Mouse (Mus musculus): Measurements from ENCODE around the gene Scgb2b27.
"Not testable (repeated sequence)": the region's sequence is repeated elsewhere in the genome, so short reads cannot be mapped to it uniquely, and the experiment has no call there.

DNA sequence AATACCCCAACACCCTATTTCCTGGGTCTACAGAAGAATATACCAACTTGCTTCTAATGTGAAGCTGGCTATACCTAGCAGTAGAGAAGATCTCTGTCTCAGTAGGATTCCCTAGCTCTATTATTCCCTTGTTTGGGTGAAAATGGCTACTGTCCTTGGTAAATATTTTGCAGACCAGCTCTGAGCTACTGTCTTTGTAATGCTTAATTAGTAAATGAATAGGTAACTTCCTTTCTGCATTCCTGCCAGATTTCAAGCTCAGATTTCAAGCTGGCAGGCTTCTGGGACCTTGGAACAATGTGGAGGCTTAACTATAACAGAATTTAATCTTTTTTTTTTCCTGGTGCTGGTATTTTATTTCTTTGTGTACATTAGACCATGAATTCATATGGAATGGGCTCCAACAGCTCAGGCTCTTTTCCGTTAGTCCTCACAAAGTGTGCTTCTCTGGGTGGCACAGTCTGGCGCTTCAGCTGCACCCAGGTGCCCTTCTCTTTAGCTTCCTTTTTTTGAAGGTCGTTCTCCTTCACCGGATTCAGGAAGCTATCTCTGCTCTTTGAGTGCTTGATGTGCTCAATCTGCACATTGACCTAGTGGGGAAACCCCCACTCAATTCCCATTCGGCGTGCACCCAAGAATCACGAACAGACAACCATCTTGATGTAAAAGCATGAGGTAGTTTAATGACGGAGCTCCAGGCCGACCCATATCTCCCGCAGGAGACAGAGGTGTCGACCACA is 22.5 kb upstream of the Scgb2b27 start:
- TF ChIP-seq CTCF (conservative IDR thresholded peaks at IDR 0.05; ENCODE audit: low read length); NANOG (IDR thresholded peaks at IDR 0.05; ENCODE audit: borderline replicate concordance, low read length): not testable (repeated sequence)

Data from E14TG2a.4 (cell line).